8 mouse cellular contexts compared by ENCODE assay signal in the genomic region with DNA sequence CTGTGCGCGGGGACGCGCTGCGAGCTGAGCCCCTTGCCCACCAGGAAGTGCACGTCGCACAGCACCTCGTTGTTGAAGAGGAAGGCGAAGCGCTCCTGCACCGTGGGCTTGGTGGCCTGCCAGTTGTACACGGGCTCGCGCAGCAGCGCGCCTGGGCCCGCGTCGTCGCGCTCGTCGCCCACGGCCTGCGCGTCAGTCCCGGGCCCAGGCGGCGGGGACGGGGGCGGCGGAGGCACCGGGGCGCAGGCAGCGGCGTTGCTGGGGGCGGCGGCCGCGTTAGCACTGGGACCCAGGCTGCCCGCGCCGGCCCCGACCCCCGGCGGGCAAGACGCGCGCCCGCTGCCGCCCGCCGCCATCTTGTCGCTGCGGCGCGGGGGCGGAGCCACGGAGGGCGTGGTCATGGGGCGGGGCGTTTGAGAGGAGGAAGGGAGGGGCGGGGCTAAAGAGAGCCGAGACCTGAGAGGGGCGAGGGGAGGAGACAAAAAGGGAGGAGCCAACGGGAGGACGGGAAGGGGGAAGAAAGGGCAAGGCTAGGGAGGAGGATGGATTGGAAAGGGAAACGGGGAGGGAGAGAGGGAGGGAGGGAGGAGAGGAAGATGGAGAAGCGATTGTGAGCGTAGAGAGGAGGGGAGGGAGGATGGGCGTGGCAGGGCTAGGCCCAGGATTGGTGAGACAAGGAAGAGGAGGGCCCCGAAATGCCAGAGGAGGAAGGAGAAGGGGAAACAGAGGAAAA. TPM values are rescaled to one million over a fixed set of nuclear protein-coding genes. Genes with fewer than 3 reads are reported as not detected.
DNase-seq lines count a peak whose midpoint lies in the region; ATAC-seq lines count a peak whose summit lies in the region.

No protein-coding gene starts in this region.

- H3K4me2 ChIP-seq in hindbrain, embryonic 16.5 days (ENCODE audit: low read length): peak overlapping the region; percentile 88

- ATAC-seq in hindbrain, embryonic 16.5 days: peak; percentile 87

- H3K4me1 ChIP-seq in hindbrain, embryonic 16.5 days (ENCODE audit: control insufficient read depth, insufficient read depth, low read depth, low read length): peaks cover 20% of the 10 kb centered on the region

- peak overlapping the region; percentile 92 for H3K27ac ChIP-seq in hindbrain, embryonic 16.5 days (ENCODE audit: low read depth, low read length)
- H3K27ac ChIP-seq in macrophage: peak overlapping the region; percentile 61

- peak; percentile 87 for DNase-seq in T-cell, adult 2 months (ENCODE audit: low spot score)
- DNase-seq in cerebellum, postnatal 36 days: peak; percentile 95 to 98
- DNase-seq in frontal cortex, postnatal 36 days (ENCODE audit: low spot score in 2 of 2): peak; percentile 91
- peak; percentile 94 to 96 for DNase-seq in left cerebral cortex, adult 18-20 months (ENCODE audit: low spot score in 2 of 2)
- peak; percentile 96 for DNase-seq in right cerebral cortex, adult 18-20 months
- peak; percentile 89 for DNase-seq in urinary bladder, postnatal 10 days (ENCODE audit: low spot score)

- no peaks in the 10 kb centered on the region for H3K9me3 ChIP-seq in hindbrain, embryonic 16.5 days (ENCODE audit: control insufficient read depth, low read length)

- peak overlapping the region; percentile 96 for H3K9ac ChIP-seq in hindbrain, embryonic 16.5 days (ENCODE audit: low read depth, low read length)

- peak overlapping the region; percentile 83 for H3K4me3 ChIP-seq in hindbrain, embryonic 16.5 days (ENCODE audit: low read length)
- peak overlapping the region; percentile 37 for H3K4me3 ChIP-seq in macrophage (ENCODE audit: inconsistent target)

- no peaks in the 10 kb centered on the region for H3K36me3 ChIP-seq in hindbrain, embryonic 16.5 days (ENCODE audit: control insufficient read depth, insufficient read depth, low read length)
- no peaks in the 10 kb centered on the region for H3K36me3 ChIP-seq in macrophage (ENCODE audit: inconsistent target)

- peaks cover 24% of the 10 kb centered on the region; the same call in 1 of the 2 replicates for H3K79me2 ChIP-seq in macrophage (ENCODE audit: inconsistent target)

- H3K27me3 ChIP-seq in hindbrain, embryonic 16.5 days (replicated peaks; ENCODE audit: control insufficient read depth, insufficient read depth, low read length): no peaks in the 10 kb centered on the region

- WGBS in hindbrain, embryonic 16.5 days: under 1% methylated on average over 40 of the region's 72 CpGs
- under 1% methylated on average over 68 of the region's 72 CpGs for WGBS in macrophage (ENCODE audit: missing documents)

RNA-seq across cellular contexts. Expression of gene Btbd2, which starts 0.6 kb away (rescaled TPM):
- polyA plus RNA-seq in hindbrain, embryonic 16.5 days (2015; fragmentation: Nextera tagmentation; extraction: Ambion mirVana): 21.2 and 83.2 TPM in 2 replicates
- 10 to 100 TPM; 87.6 to 93.8 TPM for total RNA-seq in left cerebral cortex, adult 18-20 months (2021)
- total RNA-seq in macrophage (2018; cell fraction: chromatin; rRNA removed): 10 to 100 TPM in 15 of 26 experiments, 1 to 10 TPM in 11; 1.8 to 28.3 (median 14.1) TPM
- total RNA-seq in macrophage (2018; cell fraction: cytosol; rRNA removed): 10 to 100 TPM; 15.2 to 30.1 (median 24.2) TPM
- 10 to 100 TPM in 14 of 26 experiments, 1 to 10 TPM in 12; 4.9 to 21.9 (median 10.8) TPM for total RNA-seq in macrophage (2018; cell fraction: nucleus; rRNA removed)
- polyA plus RNA-seq in macrophage (2018): 16.9 to 26.0 TPM (median 21.9 TPM) in 3 replicates

RNA-seq across cellular contexts. Expression of gene Mknk2, which starts 21.6 kb away (rescaled TPM):
- 35.6 and 55.7 TPM in 2 replicates for polyA plus RNA-seq in hindbrain, embryonic 16.5 days (2015; fragmentation: Nextera tagmentation; extraction: Ambion mirVana)
- total RNA-seq in left cerebral cortex, adult 18-20 months (2021): 10 to 100 TPM; 43.3 to 47.7 TPM
- total RNA-seq in macrophage (2018; cell fraction: chromatin; rRNA removed): 100 to 1,000 TPM in 1 of 26 experiments, 10 to 100 TPM in 22, 1 to 10 TPM in 3; 7.0 to 106 (median 37.3) TPM
- 100 to 1,000 TPM in 18 of 26 experiments, 10 to 100 TPM in 8; 59.8 to 198 (median 116) TPM for total RNA-seq in macrophage (2018; cell fraction: cytosol; rRNA removed)
- 100 to 1,000 TPM in 2 of 26 experiments, 10 to 100 TPM in 24; 19.5 to 123 (median 68.6) TPM for total RNA-seq in macrophage (2018; cell fraction: nucleus; rRNA removed)
- polyA plus RNA-seq in macrophage (2018): 75.7 to 134 TPM (median 82.8 TPM) in 3 replicates

RNA-seq across cellular contexts. Expression of gene Csnk1g2, which starts 33.7 kb away (rescaled TPM):
- polyA plus RNA-seq in hindbrain, embryonic 16.5 days (2015; fragmentation: Nextera tagmentation; extraction: Ambion mirVana): 24.9 and 77.7 TPM in 2 replicates
- 100 to 1,000 TPM; 253 to 267 TPM for total RNA-seq in left cerebral cortex, adult 18-20 months (2021)
- total RNA-seq in macrophage (2018; cell fraction: chromatin; rRNA removed): 10 to 100 TPM; 21.1 to 94.3 (median 56.1) TPM
- 10 to 100 TPM; 27.4 to 80.7 (median 43.5) TPM for total RNA-seq in macrophage (2018; cell fraction: cytosol; rRNA removed)
- 10 to 100 TPM; 22.9 to 90.8 (median 48.4) TPM for total RNA-seq in macrophage (2018; cell fraction: nucleus; rRNA removed)
- polyA plus RNA-seq in macrophage (2018): 66.6 to 78.0 TPM (median 74.8 TPM) in 3 replicates

RNA-seq across cellular contexts. Expression of gene Mob3a, which starts 45.5 kb away (rescaled TPM):
- polyA plus RNA-seq in hindbrain, embryonic 16.5 days (2015; fragmentation: Nextera tagmentation; extraction: Ambion mirVana): 56.9 and 59.5 TPM in 2 replicates
- total RNA-seq in left cerebral cortex, adult 18-20 months (2021): 10 to 100 TPM; 17.1 to 17.2 TPM
- total RNA-seq in macrophage (2018; cell fraction: chromatin; rRNA removed): 10 to 100 TPM; 24.0 to 85.6 (median 50.0) TPM
- total RNA-seq in macrophage (2018; cell fraction: cytosol; rRNA removed): 10 to 100 TPM; 42.5 to 58.5 (median 53.2) TPM
- 10 to 100 TPM; 29.7 to 68.5 (median 43.5) TPM for total RNA-seq in macrophage (2018; cell fraction: nucleus; rRNA removed)
- polyA plus RNA-seq in macrophage (2018): 34.5 to 48.6 TPM (median 44.2 TPM) in 3 replicates

RNA-seq across cellular contexts. Expression of gene Izumo4, which starts 45.7 kb away (rescaled TPM):
- polyA plus RNA-seq in hindbrain, embryonic 16.5 days (2015; fragmentation: Nextera tagmentation; extraction: Ambion mirVana): 43.7 and 50.4 TPM in 2 replicates
- total RNA-seq in left cerebral cortex, adult 18-20 months (2021): 10 to 100 TPM; 42.6 to 45.2 TPM
- 10 to 100 TPM in 24 of 26 experiments, 1 to 10 TPM in 2; 6.5 to 49.9 (median 24.1) TPM for total RNA-seq in macrophage (2018; cell fraction: chromatin; rRNA removed)
- 1 to 10 TPM; 1.4 to 4.2 (median 2.3) TPM for total RNA-seq in macrophage (2018; cell fraction: cytosol; rRNA removed)
- total RNA-seq in macrophage (2018; cell fraction: nucleus; rRNA removed): 10 to 100 TPM in 15 of 26 experiments, 1 to 10 TPM in 11; 3.1 to 26.8 (median 11.3) TPM
- polyA plus RNA-seq in macrophage (2018): 1.9 to 5.5 TPM (median 2.3 TPM) in 3 replicates

Comparison
In these comparisons a context has a peak if more than half of its experiments do, and no peak if none do; other contexts are left out.
1. Peak in every context shown above with its lines: DNase-seq, ATAC-seq, H3K4me3 ChIP-seq and H3K27ac ChIP-seq.